Mouse (Mus musculus) ES-Bruce4 (cell line): ENCODE results near the gene Pak1ip1.

ENCODE experiments used
- CTCF ChIP-seq: IDR thresholded peaks from one replicate; pipeline ENCODE4 v1.8.1; 2011; ENCODE audit warnings: low read depth, low read length
- POLR2A ChIP-seq: IDR thresholded peaks from one replicate; pipeline ENCODE4 v1.8.1; 2011; ENCODE audit warnings: low read length; ENCODE audit not compliant: insufficient read depth

DNA sequence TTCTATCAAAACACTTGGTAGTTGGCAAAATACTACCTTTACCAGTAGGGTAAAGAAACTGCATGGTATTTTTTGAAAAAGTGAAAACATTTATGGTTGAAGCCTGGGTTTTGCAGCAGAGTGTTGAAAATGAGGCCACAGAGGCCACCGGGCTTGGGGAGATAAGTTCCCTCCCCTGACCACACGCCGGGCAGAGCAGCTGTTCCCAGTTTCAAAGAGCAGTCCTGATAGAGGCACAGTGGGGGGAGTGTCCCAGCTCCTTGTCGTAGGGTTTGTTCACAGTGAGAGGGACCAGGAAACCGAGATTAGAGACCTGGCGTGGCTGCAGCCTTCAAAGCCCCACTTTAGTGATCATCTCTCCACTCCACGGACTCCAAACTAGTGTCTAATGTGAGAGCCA is 19.7 kb downstream of the Pak1ip1 start:
- no peak for TF ChIP-seq CTCF
- no peak for TF ChIP-seq POLR2A
